Mouse (Mus musculus): ENCODE measurements around the gene Sgcd. TPM values are rescaled to one million over a fixed set of nuclear protein-coding genes. Genes with fewer than 3 reads are reported as not detected.
A peak's percentile ranks its signal among the peaks of the same experiment; 100 is the strongest.

The Sgcd gene
- 3.5 and 4.0 TPM in 2 replicates for polyA plus RNA-seq (2015; fragmentation: Nextera tagmentation; extraction: Ambion mirVana)

DNA sequence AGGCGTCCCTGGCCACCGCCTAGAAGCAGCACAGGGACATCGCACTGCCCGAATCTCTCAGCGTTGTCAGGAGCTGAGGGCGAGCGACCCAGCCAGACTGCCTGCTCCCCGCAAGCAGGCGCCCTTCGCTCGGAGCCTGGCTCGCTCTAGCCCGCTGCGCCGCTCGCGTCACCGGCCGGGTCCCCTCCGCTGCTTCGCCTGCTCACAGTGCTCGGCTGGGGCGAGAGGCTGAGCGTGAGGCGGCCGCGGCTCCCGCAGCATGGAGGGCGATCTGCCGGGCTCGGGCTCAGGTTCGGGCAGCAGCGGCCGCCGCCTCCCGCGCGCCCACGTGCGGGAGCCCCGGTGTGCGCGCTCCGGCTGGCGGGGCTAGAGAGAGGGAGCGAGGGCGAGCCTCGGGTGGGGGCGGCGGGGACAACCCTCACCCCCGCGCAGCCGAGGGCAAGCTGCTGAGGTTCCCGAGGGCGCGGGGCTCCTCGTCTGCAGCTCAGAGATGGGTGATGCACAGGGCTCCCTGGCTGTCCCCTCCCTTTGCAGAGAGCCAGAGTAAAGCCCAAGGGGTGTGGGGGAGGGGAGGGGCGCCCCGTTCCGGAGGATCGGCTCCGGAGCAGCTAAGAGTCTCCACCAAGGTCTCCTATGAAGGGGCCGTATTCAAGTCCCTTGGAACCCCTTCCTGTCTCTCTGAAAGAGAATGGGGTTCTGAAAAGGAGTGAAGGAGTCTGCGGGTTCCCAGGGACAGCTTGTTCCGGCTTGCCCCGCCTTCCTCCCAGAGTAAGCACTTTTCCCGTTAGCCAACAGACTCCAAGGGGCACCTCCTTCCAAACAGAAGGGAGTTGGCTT, at the start of gene Sgcd:
TSS of gene Sgcd (minus strand) at position 273 of the 837 bp plus-strand sequence.
- H3K36me3 ChIP-seq: no peaks in the 10 kb centered on the region
- peaks cover 27% of the 10 kb centered on the region for H3K27me3 ChIP-seq
- ATAC-seq (ENCODE audit: low FRiP score): peak; percentile 91
- peak within 1 kb of the TSS; percentile 85 for H3K9ac ChIP-seq
- H3K4me1 ChIP-seq (replicated peaks): peaks cover 13% of the 10 kb centered on the region
- H3K4me3 ChIP-seq: peak within 1 kb of the TSS; percentile 75
- under 1% methylated on average over 56 of the region's 67 CpGs for WGBS
- peak within 1 kb of the TSS; percentile 91 for H3K27ac ChIP-seq
- peak within 1 kb of the TSS; percentile 90 for H3K4me2 ChIP-seq
- no peaks in the 10 kb centered on the region for H3K9me3 ChIP-seq

DNA sequence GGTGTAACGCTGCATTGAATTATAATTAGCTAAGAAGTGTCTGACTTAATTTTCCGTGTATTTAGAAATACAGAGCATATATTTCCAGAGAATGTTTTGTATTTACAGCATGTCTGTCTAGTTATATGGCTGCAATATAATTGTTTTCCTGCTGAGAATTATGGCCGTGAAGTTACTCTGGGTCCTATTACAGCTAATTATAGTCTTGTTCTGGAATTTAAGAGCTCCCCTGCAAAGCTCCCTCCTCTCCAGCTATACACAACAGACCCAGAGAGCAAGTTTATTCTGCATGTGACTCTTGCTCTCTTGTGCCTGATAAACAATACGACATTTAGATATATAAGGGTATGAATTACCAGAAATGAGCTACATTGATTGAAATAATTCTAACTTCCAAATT, 49.3 kb upstream of the Sgcd start:
- Histone ChIP-seq H3K9ac (no peak overlapping the region), H3K4me1 (replicated peaks) (peaks cover 3% of the 10 kb centered on the region; the same call in 1 of the 2 replicates), H3K4me3 (no peak overlapping the region), H3K27me3 (no peaks in the 10 kb centered on the region), H3K9me3 (no peaks in the 10 kb centered on the region), H3K27ac (no peak overlapping the region), H3K4me2 (no peak overlapping the region), H3K36me3 (no peaks in the 10 kb centered on the region)
- ATAC-seq (ENCODE audit: low FRiP score): no peak
- 67% methylated on average over 4 of the region's 4 CpGs for WGBS

- Histone ChIP-seq H3K27ac (no peak overlapping the region), H3K36me3 (no peaks in the 10 kb centered on the region), H3K9ac (no peak overlapping the region), H3K9me3 (0 out of 2 replicates have a peak, but pooled peaks cover 2% of the 10 kb centered on the region), H3K4me1 (replicated peaks) (no peaks in the 10 kb centered on the region), H3K4me3 (no peak overlapping the region), H3K4me2 (no peak overlapping the region), H3K27me3 (no peaks in the 10 kb centered on the region)
- no peak for ATAC-seq (ENCODE audit: low FRiP score)
- WGBS: 55% methylated on average over 3 of the region's 3 CpGs
These were observed 24.1 kb upstream of the Sgcd start for GRCm38 (mm10) chr11:48012836-48013235.

DNA sequence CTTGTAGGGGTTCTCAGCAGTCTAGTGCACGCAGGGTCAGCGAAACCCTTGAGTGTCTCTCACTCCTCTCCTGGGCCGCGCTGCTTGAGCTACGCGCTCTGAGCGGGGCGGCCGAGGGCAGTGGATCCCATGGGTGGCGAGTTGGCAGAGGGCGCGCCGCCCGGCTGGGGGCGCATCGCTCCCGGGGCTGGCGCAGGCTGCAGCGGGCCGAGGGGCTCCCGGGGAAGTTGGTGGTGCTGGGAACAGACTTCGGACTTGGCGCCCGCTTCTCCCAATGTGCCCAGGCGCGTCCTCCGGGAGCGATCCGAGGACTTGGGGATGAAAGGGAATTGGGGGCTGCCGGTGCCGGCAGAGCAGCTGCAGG, 454 bp downstream of the Sgcd start:
- peak overlapping the region; percentile 75 for H3K4me3 ChIP-seq
- no peaks in the 10 kb centered on the region for H3K36me3 ChIP-seq
- H3K4me1 ChIP-seq (replicated peaks): peaks cover 13% of the 10 kb centered on the region
- no peaks in the 10 kb centered on the region for H3K9me3 ChIP-seq
- peak overlapping the region; percentile 85 for H3K9ac ChIP-seq
- ATAC-seq (ENCODE audit: low FRiP score): peak; percentile 84
- peaks cover 27% of the 10 kb centered on the region for H3K27me3 ChIP-seq
- peak overlapping the region; percentile 91 for H3K27ac ChIP-seq
- peak overlapping the region; percentile 90 for H3K4me2 ChIP-seq
- WGBS: under 1% methylated on average over 31 of the region's 31 CpGs

DNA sequence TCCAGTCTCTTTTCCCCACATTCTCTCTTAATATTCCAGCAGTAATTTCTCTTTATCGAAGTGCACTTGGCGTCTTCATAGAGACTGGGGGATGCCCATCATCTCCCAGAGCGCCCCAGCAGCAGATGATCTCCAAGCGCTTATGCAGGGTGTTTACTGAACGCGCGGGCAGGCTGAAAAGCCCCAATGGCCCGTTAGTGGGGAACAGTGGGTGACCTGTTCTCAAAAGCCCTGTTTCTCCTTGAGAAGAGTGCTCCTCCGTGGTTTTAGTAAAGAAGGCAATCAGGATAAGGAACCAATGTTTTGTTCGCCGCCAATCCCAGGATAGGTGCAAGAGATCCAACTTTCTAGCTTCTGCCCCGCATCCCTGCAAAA, 889 bp downstream of the Sgcd start:
- peak overlapping the region; percentile 75 for H3K4me3 ChIP-seq
- 11% methylated on average over 12 of the region's 12 CpGs for WGBS
- no peaks in the 10 kb centered on the region for H3K9me3 ChIP-seq
- H3K4me2 ChIP-seq: peak overlapping the region; percentile 90
- H3K4me1 ChIP-seq (replicated peaks): peaks cover 13% of the 10 kb centered on the region
- H3K9ac ChIP-seq: peak overlapping the region; percentile 85
- ATAC-seq (ENCODE audit: low FRiP score): no peak
- peaks cover 27% of the 10 kb centered on the region for H3K27me3 ChIP-seq
- H3K27ac ChIP-seq: peak overlapping the region; percentile 91; the same call in 1 of the 2 replicates
- H3K36me3 ChIP-seq: no peaks in the 10 kb centered on the region

- H3K4me3 ChIP-seq: peak overlapping the region; percentile 75
- no peak for ATAC-seq (ENCODE audit: low FRiP score)
- no peak overlapping the region for H3K27ac ChIP-seq
- no peaks in the 10 kb centered on the region for H3K36me3 ChIP-seq
- 60% methylated on average over 8 of the region's 8 CpGs for WGBS
- H3K9ac ChIP-seq: peak overlapping the region; percentile 85
- H3K27me3 ChIP-seq: peaks cover 27% of the 10 kb centered on the region
- no peaks in the 10 kb centered on the region for H3K9me3 ChIP-seq
- peak overlapping the region; percentile 90 for H3K4me2 ChIP-seq
- H3K4me1 ChIP-seq (replicated peaks): peaks cover 13% of the 10 kb centered on the region
These were observed 1.4 kb downstream of the Sgcd start for GRCm38 (mm10) chr11:47987251-47987892.

DNA sequence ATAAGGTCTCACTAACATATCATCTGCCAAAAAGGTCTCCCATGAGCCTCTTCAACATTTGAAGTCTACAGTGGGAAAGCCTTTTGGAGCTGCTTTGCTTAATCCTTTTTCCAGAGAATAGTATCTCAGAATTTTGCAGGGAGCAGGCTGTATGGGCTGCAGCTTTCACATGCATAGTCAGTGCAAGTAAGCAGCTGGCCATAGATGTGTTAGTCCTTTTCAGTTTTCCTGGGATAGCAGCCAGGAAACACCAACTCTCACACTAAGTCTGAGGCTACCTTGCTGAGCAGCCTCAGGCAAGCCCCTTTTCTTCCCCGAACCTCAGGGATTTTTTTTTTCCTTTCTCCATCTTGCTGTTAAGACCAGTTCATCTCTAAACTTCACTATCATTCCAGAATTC, 6.6 kb downstream of the Sgcd start:
- WGBS: 87% methylated on average over 1 of the region's 1 CpGs
- Histone ChIP-seq H3K9me3 (no peaks in the 10 kb centered on the region), H3K4me3 (no peak overlapping the region), H3K4me2 (no peak overlapping the region), H3K36me3 (no peaks in the 10 kb centered on the region), H3K9ac (no peak overlapping the region), H3K27ac (no peak overlapping the region), H3K27me3 (peaks cover 9% of the 10 kb centered on the region; the same call in 1 of the 2 replicates), H3K4me1 (replicated peaks) (peaks cover 1% of the 10 kb centered on the region)
- no peak for ATAC-seq (ENCODE audit: low FRiP score)

DNA sequence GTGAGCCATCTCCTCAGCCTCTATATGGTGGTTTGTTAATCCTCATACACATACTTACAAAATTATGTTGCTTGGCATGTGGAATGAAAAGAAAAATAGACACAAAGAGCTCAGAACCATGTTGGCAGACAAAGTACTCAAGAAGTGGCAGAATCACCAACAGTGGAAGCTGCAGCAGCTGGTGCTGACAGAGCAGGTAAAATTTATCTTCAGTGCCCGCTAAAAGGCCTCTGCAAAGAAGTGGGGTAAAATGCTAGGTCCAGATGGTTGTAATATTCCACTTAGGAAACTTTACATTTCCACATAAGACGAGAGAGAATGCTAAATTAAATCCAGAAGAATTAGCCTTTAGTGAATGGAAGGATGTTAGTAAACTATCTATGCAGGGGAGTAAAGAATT, 7.7 kb downstream of the Sgcd start:
- ATAC-seq (ENCODE audit: low FRiP score): no peak
- WGBS: 79% methylated on average over 2 of the region's 2 CpGs

DNA sequence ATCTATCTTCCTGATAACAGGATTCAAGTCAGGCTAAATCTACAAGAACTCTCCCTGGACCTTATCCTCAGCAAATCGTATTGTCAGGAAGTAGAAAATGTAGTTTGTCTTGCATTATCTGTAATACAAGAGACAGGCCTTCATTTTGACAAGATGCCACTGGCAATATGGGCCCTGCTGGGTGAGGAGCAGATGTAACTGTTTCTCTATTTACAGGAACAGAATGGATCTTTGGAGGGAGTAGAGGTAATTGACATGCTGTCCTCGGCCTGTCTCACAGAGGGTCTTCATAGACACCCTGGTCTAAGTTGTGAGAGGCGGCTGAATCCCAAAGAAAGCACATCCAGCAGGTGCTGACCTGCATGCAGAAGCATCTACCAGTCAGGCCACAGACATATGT, 35.5 kb downstream of the Sgcd start:
- no peak overlapping the region for H3K4me3 ChIP-seq
- H3K36me3 ChIP-seq: no peaks in the 10 kb centered on the region
- no peak for ATAC-seq (ENCODE audit: low FRiP score)
- no peak overlapping the region for H3K27ac ChIP-seq
- H3K9me3 ChIP-seq: no peaks in the 10 kb centered on the region
- no peaks in the 10 kb centered on the region for H3K27me3 ChIP-seq
- no peak overlapping the region for H3K9ac ChIP-seq
- WGBS: 70% methylated on average over 3 of the region's 3 CpGs
- no peak overlapping the region for H3K4me2 ChIP-seq
- no peaks in the 10 kb centered on the region for H3K4me1 ChIP-seq (replicated peaks)

More for the DNA sequence above, 7.7 kb downstream of the Sgcd start:
- Histone ChIP-seq H3K4me2 (no peak overlapping the region), H3K4me1 (replicated peaks) (no peaks in the 10 kb centered on the region), H3K27ac (no peak overlapping the region), H3K4me3 (no peak overlapping the region), H3K36me3 (no peaks in the 10 kb centered on the region), H3K27me3 (0 out of 2 replicates have a peak, but pooled peaks cover 2% of the 10 kb centered on the region), H3K9ac (no peak overlapping the region), H3K9me3 (no peaks in the 10 kb centered on the region)

DNA sequence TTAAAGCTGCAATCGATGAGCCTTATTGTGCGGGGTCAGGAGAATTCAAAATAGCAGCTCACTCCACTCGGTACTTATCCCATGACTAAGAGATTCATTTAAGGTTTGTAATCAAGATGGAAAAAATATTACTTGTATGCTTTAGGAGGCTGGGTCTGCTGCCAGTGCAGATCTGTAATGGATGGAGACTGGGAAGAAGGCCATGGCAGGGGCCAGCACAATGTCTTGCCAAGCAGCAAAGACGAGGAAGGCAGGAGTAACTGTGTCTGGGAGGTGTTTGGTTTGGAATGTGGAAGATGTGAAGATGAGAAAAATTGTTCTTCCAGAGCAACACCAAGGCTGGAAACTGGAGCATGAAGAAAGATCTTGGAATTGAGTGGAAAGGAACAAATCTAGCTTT, 36.4 kb downstream of the Sgcd start:
- H3K27me3 ChIP-seq: no peaks in the 10 kb centered on the region
- no peaks in the 10 kb centered on the region for H3K4me1 ChIP-seq (replicated peaks)
- ATAC-seq (ENCODE audit: low FRiP score): no peak
- no peak overlapping the region for H3K4me2 ChIP-seq
- WGBS: 84% methylated on average over 4 of the region's 4 CpGs
- H3K4me3 ChIP-seq: no peak overlapping the region
- no peaks in the 10 kb centered on the region for H3K9me3 ChIP-seq
- no peaks in the 10 kb centered on the region for H3K36me3 ChIP-seq
- no peak overlapping the region for H3K9ac ChIP-seq
- H3K27ac ChIP-seq: no peak overlapping the region

DNA sequence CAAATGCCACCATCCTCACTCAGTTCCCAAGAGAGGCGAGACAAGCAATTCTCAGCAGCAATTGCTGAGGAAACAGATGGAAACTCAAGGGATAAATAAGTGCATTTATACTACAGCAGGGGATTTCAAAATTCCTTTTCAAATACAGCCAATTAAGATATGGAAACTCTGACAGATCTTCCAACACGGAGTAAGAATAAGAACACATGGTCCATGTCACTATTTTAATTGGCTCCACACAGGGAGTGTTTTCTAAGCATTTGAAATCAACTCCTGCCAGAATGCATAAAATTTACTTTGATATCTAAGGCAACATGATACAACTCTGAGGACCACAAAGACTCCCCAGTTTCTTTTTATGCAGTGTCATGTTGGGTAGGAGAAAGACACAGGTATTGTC, 49.0 kb downstream of the Sgcd start:
- Histone ChIP-seq H3K27me3 (no peaks in the 10 kb centered on the region), H3K4me2 (no peak overlapping the region), H3K27ac (no peak overlapping the region), H3K4me3 (no peak overlapping the region), H3K9ac (no peak overlapping the region), H3K9me3 (no peaks in the 10 kb centered on the region), H3K36me3 (no peaks in the 10 kb centered on the region), H3K4me1 (replicated peaks) (no peaks in the 10 kb centered on the region)
- no peak for ATAC-seq (ENCODE audit: low FRiP score)
- WGBS: 88% methylated on average over 2 of the region's 2 CpGs

- H3K4me2 ChIP-seq: no peak overlapping the region
- no peaks in the 10 kb centered on the region for H3K27me3 ChIP-seq
- no peaks in the 10 kb centered on the region for H3K9me3 ChIP-seq
- H3K4me1 ChIP-seq (replicated peaks): no peaks in the 10 kb centered on the region
- H3K36me3 ChIP-seq: no peaks in the 10 kb centered on the region
- no peak overlapping the region for H3K27ac ChIP-seq
- no peak overlapping the region for H3K4me3 ChIP-seq
- no peak for ATAC-seq (ENCODE audit: low FRiP score)
- WGBS: 87% methylated on average over 2 of the region's 2 CpGs
- H3K9ac ChIP-seq: no peak overlapping the region
These were observed 71.2 kb downstream of the Sgcd start for GRCm38 (mm10) chr11:47917616-47918015.

Data from hindbrain, embryonic 13.5 days (tissue).